Mouse (Mus musculus) Patski (cell line): ENCODE results near the gene Ms4a12. TPM values are rescaled to one million over a fixed set of nuclear protein-coding genes. Genes with fewer than 3 reads are reported as not detected.
"Not testable (repeated sequence)": the region's sequence is repeated elsewhere in the genome, so short reads cannot be mapped to it uniquely, and the experiment has no call there.

Source experiments
- ATAC-seq: fragments of 100-300 bp; one replicate; pipeline ENCODE4 v1.8.0; 2021
- CTCF ChIA-PET: fragments of 350-600 bp; sonication (Branson Sonifier 250); formaldehyde crosslinking; loops from one replicate; lab custom pipeline; 2022; ENCODE audit warnings: inconsistent platforms; lab: Charles Lee
- POLR2A ChIA-PET: fragments of 350-600 bp; sonication (Branson Sonifier 250); formaldehyde crosslinking; loops from one replicate; lab custom pipeline; 2022; ENCODE audit warnings: antibody characterized with exemption, inconsistent platforms; lab: Charles Lee
- DNase-seq: peaks from one replicate; pipeline ENCODE4 v3.0.0-alpha.2; 2011; ENCODE audit warnings: low read depth, low spot score
- H3K27me3 ChIP-seq: fragments of 371-371 bp; one replicate; pipeline ENCODE4 v1.5.1; 2021
- CTCF ChIP-seq: fragments of 100-300 bp; IDR thresholded peaks from one replicate; pipeline ENCODE4 v1.5.1; 2021
- in situ Hi-C: fragments of 300-500 bp; cut with MboI; formaldehyde crosslinking; loops from 3 replicates; pipeline ENCODE4 v1.11.1; 2018; ENCODE audit warnings: low pct_unique_long_range_greater_than_20kb, mixed read lengths
- polyA plus RNA-seq: library from polyadenylated mRNA; unstranded; gene quantifications from one replicate; pipeline ENCODE4 v1.2.3, GENCODE M21; 2021

Gene Ms4a12
- not detected for polyA plus RNA-seq

GRCm38 (mm10) chr19:11232348-11232747, at the start of gene Ms4a12:
Gene Ms4a12 (minus strand): TSS chr19:11232448.
- DNase-seq (no peak), ATAC-seq (no peak)
- peaks cover 22% of the 10 kb centered on the region for H3K27me3 ChIP-seq
- CTCF ChIA-PET = no interaction called here
- in situ Hi-C loops = no loop called here
- POLR2A ChIA-PET = no interaction called here
- TF ChIP-seq CTCF = no peak

- ChIA-PET CTCF (interaction anchor here (1.4 kb wide), 1 partner anchor 29 kb away, joined by 5 read pairs; no protein-coding TSS in a partner anchor), POLR2A (no interaction called here)
- in situ Hi-C loops = no loop called here
- ATAC-seq (no peak), DNase-seq (no peak)
- no peak for TF ChIP-seq CTCF
- H3K27me3 ChIP-seq = peaks cover 49% of the 10 kb centered on the region
Observed at GRCm38 (mm10) chr19:11280223-11280622, 48.0 kb upstream of the Ms4a12 start.

GRCm38 (mm10) chr19:11276431-11276830, 44.2 kb upstream of the Ms4a12 start:
- ChIA-PET POLR2A (no interaction called here), CTCF (no interaction called here)
- in situ Hi-C loops = no loop called here
- peaks cover 40% of the 10 kb centered on the region for H3K27me3 ChIP-seq
- no peak for TF ChIP-seq CTCF
- DNase-seq (no peak), ATAC-seq (no peak)

- in situ Hi-C loops = no loop called here
Observed at GRCm38 (mm10) chr19:11266956-11267355, 34.7 kb upstream of the Ms4a12 start.

GRCm38 (mm10) chr19:11266052-11266845, 34.0 kb upstream of the Ms4a12 start, which contains the start of gene Ms4a1:
Gene Ms4a1 (minus strand): TSS chr19:11266241.
- ATAC-seq (no peak), DNase-seq (no peak)
- ChIA-PET CTCF (no interaction called here), POLR2A (no interaction called here)
- H3K27me3 ChIP-seq = peaks cover 24% of the 10 kb centered on the region
- in situ Hi-C loops = no loop called here
- no peak for TF ChIP-seq CTCF

More at GRCm38 (mm10) chr19:11266956-11267355, 34.7 kb upstream of the Ms4a12 start:
- peaks cover 24% of the 10 kb centered on the region for H3K27me3 ChIP-seq
- no peak for TF ChIP-seq CTCF
- DNase-seq (no peak), ATAC-seq (no peak)
- ChIA-PET CTCF (no interaction called here), POLR2A (no interaction called here)

GRCm38 (mm10) chr19:11264602-11265185, 32.4 kb upstream of the Ms4a12 start:
- in situ Hi-C loops = no loop called here
- CTCF ChIA-PET = no interaction called here
- no peak for DNase-seq
- POLR2A ChIA-PET = no interaction called here
- TF ChIP-seq CTCF = no peak
- ATAC-seq = no peak
- H3K27me3 ChIP-seq = peaks cover 15% of the 10 kb centered on the region

- ChIA-PET POLR2A (no interaction called here), CTCF (no interaction called here)
- peaks cover 15% of the 10 kb centered on the region for H3K27me3 ChIP-seq
- ATAC-seq (no peak), DNase-seq (no peak)
- in situ Hi-C loops = no loop called here
- TF ChIP-seq CTCF = no peak
Observed at GRCm38 (mm10) chr19:11263549-11263948, 31.3 kb upstream of the Ms4a12 start.

GRCm38 (mm10) chr19:11262932-11263331, 30.7 kb upstream of the Ms4a12 start:
- in situ Hi-C loops, POLR2A ChIA-PET, ATAC-seq, CTCF ChIA-PET, DNase-seq: not testable (repeated sequence)
- peaks cover 15% of the 10 kb centered on the region for H3K27me3 ChIP-seq

- in situ Hi-C loops = no loop called here
- ChIA-PET POLR2A (no interaction called here), CTCF (interaction anchor here (1.1 kb wide), 1 partner anchor 71 kb away, joined by 3 read pairs; no protein-coding TSS in a partner anchor)
- ATAC-seq (no peak), DNase-seq (no peak)
- peaks cover 18% of the 10 kb centered on the region for H3K27me3 ChIP-seq
- TF ChIP-seq CTCF = no peak
Observed at GRCm38 (mm10) chr19:11261522-11261921, 29.3 kb upstream of the Ms4a12 start.

- POLR2A ChIA-PET = no interaction called here
- peaks cover 16% of the 10 kb centered on the region for H3K27me3 ChIP-seq
- in situ Hi-C loops = no loop called here
- DNase-seq (no peak), ATAC-seq (no peak)
- CTCF ChIA-PET = no interaction called here
- no peak for TF ChIP-seq CTCF
Observed at GRCm38 (mm10) chr19:11244230-11244629, 12.0 kb upstream of the Ms4a12 start.

GRCm38 (mm10) chr19:11242560-11242959, 10.3 kb upstream of the Ms4a12 start:
- no peak for TF ChIP-seq CTCF
- no peak for ATAC-seq
- POLR2A ChIA-PET = no interaction called here
- in situ Hi-C loops = no loop called here
- peaks cover 16% of the 10 kb centered on the region for H3K27me3 ChIP-seq
- CTCF ChIA-PET = no interaction called here
- no peak for DNase-seq
